Mouse (Mus musculus) kidney, postnatal 4 days (tissue): ENCODE measurements at regions not wholly inside any gene's neighbourhood (a gene's known extent, or its start where the extent isn't known, plus 50 kb on each side); places are given as distances from the start of the nearest gene placed in this dataset.

Source experiments
- DNase-seq, 2 experiments: peaks; one replicate each; pipeline ENCODE4 v3.0.0; 2021; ENCODE audit warnings: mixed read lengths in 2 of 2

GRCm38 (mm10) chr13:6189566-6189965 lies 328.3 kb downstream of the Klf6 start:
- DNase-seq, result no peak

GRCm38 (mm10) chr13:6191186-6191914 lies 330.1 kb downstream of the Klf6 start:
- no peak for DNase-seq

GRCm38 (mm10) chr13:6191915-6192295 lies 330.6 kb downstream of the Klf6 start:
- DNase-seq, result peak in 1 of 2 experiments; percentile 26

- no peak for DNase-seq
These were observed 335.4 kb downstream of the Klf6 start for GRCm38 (mm10) chr13:6196690-6197089.

GRCm38 (mm10) chr13:6199107-6199506 lies 337.8 kb downstream of the Klf6 start:
- no peak for DNase-seq

- DNase-seq, result peak in 1 of 2 experiments; percentile 43
These were observed 340.2 kb downstream of the Klf6 start for GRCm38 (mm10) chr13:6201516-6201915.

- DNase-seq, result no peak
These were observed 343.1 kb upstream of the Pitrm1 start for GRCm38 (mm10) chr13:6204801-6205200.

- no peak for DNase-seq
These were observed 335.4 kb upstream of the Pitrm1 start for GRCm38 (mm10) chr13:6212550-6212949.

GRCm38 (mm10) chr13:6214189-6214588 lies 333.8 kb upstream of the Pitrm1 start:
- DNase-seq, result no peak

- DNase-seq, result no peak
These were observed 321.8 kb upstream of the Pitrm1 start for GRCm38 (mm10) chr13:6226087-6226643.

- DNase-seq, result no peak
These were observed 319.7 kb upstream of the Pitrm1 start for GRCm38 (mm10) chr13:6228278-6228677.

GRCm38 (mm10) chr13:6235394-6235793 lies 312.6 kb upstream of the Pitrm1 start:
- no peak for DNase-seq

- DNase-seq, result no peak
These were observed 311.4 kb upstream of the Pitrm1 start for GRCm38 (mm10) chr13:6236503-6236902.

- no peak for DNase-seq
These were observed 310.7 kb upstream of the Pitrm1 start for GRCm38 (mm10) chr13:6237201-6237600.

GRCm38 (mm10) chr13:6240855-6241254 lies 307.1 kb upstream of the Pitrm1 start:
- DNase-seq, result no peak

GRCm38 (mm10) chr13:6241472-6242123 lies 306.4 kb upstream of the Pitrm1 start:
- DNase-seq, result no peak

GRCm38 (mm10) chr13:6250106-6250505 lies 297.8 kb upstream of the Pitrm1 start:
- DNase-seq, result no peak

GRCm38 (mm10) chr13:6251025-6251862 lies 296.7 kb upstream of the Pitrm1 start:
- peak; percentile 10 to 32 for DNase-seq

- DNase-seq, result no peak
These were observed 295.8 kb upstream of the Pitrm1 start for GRCm38 (mm10) chr13:6252100-6252499.

- no peak for DNase-seq
These were observed 292.6 kb upstream of the Pitrm1 start for GRCm38 (mm10) chr13:6255303-6255702.

GRCm38 (mm10) chr13:6255728-6256496 lies 292.0 kb upstream of the Pitrm1 start:
- no peak for DNase-seq

- no peak for DNase-seq
These were observed 289.5 kb upstream of the Pitrm1 start for GRCm38 (mm10) chr13:6258456-6258855.
